8 mouse cellular contexts compared by ENCODE assay signal in genomic region chr7:3694076-3694948, GRCm38 (mm10). TPM values are rescaled to one million over a fixed set of nuclear protein-coding genes. Genes with fewer than 3 reads are reported as not detected.
DNase-seq lines count a peak whose midpoint lies in the region; ATAC-seq lines count a peak whose summit lies in the region.

No protein-coding gene starts in this region.

- H3K4me1 ChIP-seq in hindbrain, embryonic 14.5 days (replicated peaks; ENCODE audit: control insufficient read depth, insufficient read depth, low read length): peaks cover 19% of the 10 kb centered on the region

- peaks cover 51% of the 10 kb centered on the region for H3K36me3 ChIP-seq in hindbrain, embryonic 14.5 days (replicated peaks; ENCODE audit: control insufficient read depth, insufficient read depth)

- H3K4me2 ChIP-seq in hindbrain, embryonic 14.5 days (replicated peaks): peak overlapping the region; percentile 88

- H3K27me3 ChIP-seq in hindbrain, embryonic 14.5 days (ENCODE audit: control insufficient read depth, insufficient read depth, low read length): no peaks in the 10 kb centered on the region

- under 1% methylated on average over 53 of the region's 55 CpGs for WGBS in hindbrain, embryonic 14.5 days

- ATAC-seq in hindbrain, embryonic 14.5 days (ENCODE audit: low FRiP score): peak; percentile 28
- peak; percentile 27 for ATAC-seq in megakaryocyte progenitor cell, adult 5-6 weeks (replicated peaks; ENCODE audit: poor library complexity)

- H3K4me3 ChIP-seq in hindbrain, embryonic 14.5 days (replicated peaks; ENCODE audit: low read length): peak overlapping the region; percentile 88

- no peaks in the 10 kb centered on the region for H3K9me3 ChIP-seq in hindbrain, embryonic 14.5 days (ENCODE audit: control insufficient read depth, low read length)

- DNase-seq in WW6 (ENCODE audit: low read depth, low spot score): peak; percentile 79
- peak; percentile 55 for DNase-seq in cerebellum, adult 8-10 months
- DNase-seq in gastrocnemius, adult 18-20 months (ENCODE audit: low spot score): peak; percentile 62
- DNase-seq in hindbrain, embryonic 14.5 days (ENCODE audit: low spot score): peak; percentile 68
- DNase-seq in left cerebral cortex, postnatal 14 days (ENCODE audit: low spot score in 2 of 2): peak; percentile 58 to 83
- peak; percentile 30 to 45 for DNase-seq in right cerebral cortex, adult 2 months (ENCODE audit: low spot score in 2 of 2)
- peak; percentile 75 for DNase-seq in urinary bladder, postnatal 36 days (ENCODE audit: low spot score in 2 of 2)

- intact Hi-C loops in left cerebral cortex, postnatal 14 days (cut with DNase I): loop anchor here (5.0 kb wide), 1 partner anchor 47 kb away; the partner anchor contains the start of gene Cnot3

- H3K27ac ChIP-seq in hindbrain, embryonic 14.5 days: peak overlapping the region; percentile 93

- H3K9ac ChIP-seq in hindbrain, embryonic 14.5 days: peak overlapping the region; percentile 93

RNA-seq across cellular contexts. Expression of gene Mboat7, which starts 1.0 kb away (rescaled TPM):
- 1 to 10 TPM; 7.6 to 8.1 TPM for total RNA-seq in gastrocnemius, adult 18-20 months (2021)
- 80.4 and 93.7 TPM in 2 replicates for polyA plus RNA-seq in hindbrain, embryonic 14.5 days (2014; fragmentation: Nextera tagmentation; extraction: Ambion mirVana)
- total RNA-seq in left cerebral cortex, postnatal 14 days (2021): 100 to 1,000 TPM; 165 to 167 TPM
- 49.1 and 51.4 TPM in 2 replicates for total RNA-seq in megakaryocyte progenitor cell, adult 5-6 weeks (2015)
- 19.0 and 27.6 TPM in 2 replicates for total RNA-seq in megakaryocyte progenitor cell, adult 5-6 weeks (2017)

RNA-seq across cellular contexts. Expression of gene Tsen34, which starts 1.6 kb away (rescaled TPM):
- 10 to 100 TPM; 27.3 to 31.9 TPM for total RNA-seq in gastrocnemius, adult 18-20 months (2021)
- 263 and 275 TPM in 2 replicates for polyA plus RNA-seq in hindbrain, embryonic 14.5 days (2014; fragmentation: Nextera tagmentation; extraction: Ambion mirVana)
- 10 to 100 TPM; 61.2 to 74.1 TPM for total RNA-seq in left cerebral cortex, postnatal 14 days (2021)
- total RNA-seq in megakaryocyte progenitor cell, adult 5-6 weeks (2015): 15.0 and 19.4 TPM in 2 replicates
- 17.7 and 21.0 TPM in 2 replicates for total RNA-seq in megakaryocyte progenitor cell, adult 5-6 weeks (2017)

RNA-seq across cellular contexts. Expression of gene Rps9, which starts 9.5 kb away (rescaled TPM):
- 100 to 1,000 TPM; 415 to 437 TPM for total RNA-seq in gastrocnemius, adult 18-20 months (2021)
- polyA plus RNA-seq in hindbrain, embryonic 14.5 days (2014; fragmentation: Nextera tagmentation; extraction: Ambion mirVana): 732 and 840 TPM in 2 replicates
- total RNA-seq in left cerebral cortex, postnatal 14 days (2021): 100 to 1,000 TPM; 367 to 392 TPM
- 1,732 and 1,826 TPM in 2 replicates for total RNA-seq in megakaryocyte progenitor cell, adult 5-6 weeks (2015)
- total RNA-seq in megakaryocyte progenitor cell, adult 5-6 weeks (2017): 1,590 and 1,738 TPM in 2 replicates

RNA-seq across cellular contexts. Expression of gene Tmc4, which starts 17.0 kb away (rescaled TPM):
- under 1 TPM; 0.17 to 0.34 TPM for total RNA-seq in gastrocnemius, adult 18-20 months (2021)
- 3.5 and 4.4 TPM in 2 replicates for polyA plus RNA-seq in hindbrain, embryonic 14.5 days (2014; fragmentation: Nextera tagmentation; extraction: Ambion mirVana)
- 1 to 10 TPM; 4.3 to 4.6 TPM for total RNA-seq in left cerebral cortex, postnatal 14 days (2021)
- 4.4 and 8.4 TPM in 2 replicates for total RNA-seq in megakaryocyte progenitor cell, adult 5-6 weeks (2015)
- 2.9 and 3.2 TPM in 2 replicates for total RNA-seq in megakaryocyte progenitor cell, adult 5-6 weeks (2017)

RNA-seq across cellular contexts. Expression of gene Pirb, which starts 25.9 kb away (rescaled TPM):
- total RNA-seq in gastrocnemius, adult 18-20 months (2021): under 1 TPM; 0.57 to 0.74 TPM
- 0.23 and 0.47 TPM in 2 replicates for polyA plus RNA-seq in hindbrain, embryonic 14.5 days (2014; fragmentation: Nextera tagmentation; extraction: Ambion mirVana)
- total RNA-seq in left cerebral cortex, postnatal 14 days (2021): under 1 TPM; 0.09 to 0.15 TPM
- 8.1 and 8.9 TPM in 2 replicates for total RNA-seq in megakaryocyte progenitor cell, adult 5-6 weeks (2015)
- 4.5 and 4.7 TPM in 2 replicates for total RNA-seq in megakaryocyte progenitor cell, adult 5-6 weeks (2017)

Comparison
In these comparisons a context has a peak if more than half of its experiments do, and no peak if none do; other contexts are left out.
1. Peak in every context shown above with its lines: DNase-seq, ATAC-seq, H3K4me3 ChIP-seq and H3K27ac ChIP-seq.